Mouse (Mus musculus) forebrain, postnatal 0 days (tissue): ENCODE data around the gene Klri1. TPM values are rescaled to one million over a fixed set of nuclear protein-coding genes. Genes with fewer than 3 reads are reported as not detected.
"Not testable (repeated sequence)": the region's sequence is repeated elsewhere in the genome, so short reads cannot be mapped to it uniquely, and the experiment has no call there.

Experiments used
- ATAC-seq: fragments of 200-750 bp; cut with Nextera tagmentation; 2 replicates; pipeline ENCODE4 v1.8.0; 2017; ENCODE audit warnings: mild to moderate bottlenecking, moderate library complexity
- DNase-seq: peaks from one replicate; pipeline ENCODE4 v3.0.0-alpha.2; 2015
- H3K27ac ChIP-seq: fragments of 300-500 bp; sonication (generic); 2 replicates; pipeline ENCODE4 v1.5.1; 2014; ENCODE audit warnings: low read depth, mild to moderate bottlenecking, antibody characterized with exemption, low read length, moderate library complexity, mixed read lengths
- H3K27me3 ChIP-seq: fragments of 300-500 bp; sonication (generic); 2 replicates; pipeline ENCODE4 v1.6.1; 2014; ENCODE audit warnings: mild to moderate bottlenecking, low read length, mixed read lengths; ENCODE audit not compliant: insufficient read depth
- H3K36me3 ChIP-seq: fragments of 300-500 bp; sonication (generic); 2 replicates; pipeline ENCODE4 v1.6.1; 2014; ENCODE audit warnings: mild to moderate bottlenecking, moderate library complexity; ENCODE audit not compliant: insufficient read depth
- H3K4me1 ChIP-seq: fragments of 300-500 bp; sonication (generic); 2 replicates; pipeline ENCODE4 v1.6.1; 2014; ENCODE audit warnings: antibody characterized with exemption; ENCODE audit not compliant: insufficient read depth
- H3K4me2 ChIP-seq: fragments of 300-500 bp; sonication (generic); 2 replicates; pipeline ENCODE4 v1.6.1; 2014; ENCODE audit warnings: low read depth, mild to moderate bottlenecking, moderate library complexity
- H3K4me3 ChIP-seq: fragments of 300-500 bp; sonication (generic); 2 replicates; pipeline ENCODE4 v1.5.1; 2014; ENCODE audit warnings: low read depth, low read length, mixed read lengths
- H3K9ac ChIP-seq: fragments of 300-500 bp; sonication (generic); 2 replicates; pipeline ENCODE4 v1.6.1; 2014; ENCODE audit warnings: mild to moderate bottlenecking
- H3K9me3 ChIP-seq: fragments of 300-500 bp; sonication (generic); 2 replicates; pipeline ENCODE4 v1.6.1; 2016; ENCODE audit warnings: low read length
- CTCF ChIP-seq: sonication (generic); IDR thresholded peaks from 2 replicates; pipeline ENCODE4 v1.5.1; 2016; ENCODE audit warnings: antibody characterized with exemption, control low read depth, low read depth
- WGBS: fragments of 180-500 bp; shearing (Covaris S2); extraction: QIAGEN DNeasy Blood & Tissue Kit; methylation state at CpG from one replicate; pipeline ENCODE4 v1.1.7; 2014; 5-methylcytosine and 5-hydroxymethylcytosine counted together
- microRNA-seq, 2 experiments: library from miRNA; unstranded; fragments of <30 nt; microRNA quantifications; one replicate each; pipeline ENCODE4; 2016
- polyA plus RNA-seq: library from polyadenylated mRNA; unstranded; fragments of >200 nt; fragmentation: Nextera tagmentation; extraction: Ambion mirVana; gene quantifications from 2 replicates; pipeline ENCODE4 v1.2.1, GENCODE M21; 2015
- total RNA-seq: library from RNA; depleted of rRNA; stranded (reverse); fragments of >200 nt; gene quantifications from 2 replicates; pipeline ENCODE4 v1.2.3, GENCODE M21; 2014; rRNA removed

Gene Klri1
- total and polyA plus RNA-seq, 2 experiments from 2014 or later: not detected

DNA sequence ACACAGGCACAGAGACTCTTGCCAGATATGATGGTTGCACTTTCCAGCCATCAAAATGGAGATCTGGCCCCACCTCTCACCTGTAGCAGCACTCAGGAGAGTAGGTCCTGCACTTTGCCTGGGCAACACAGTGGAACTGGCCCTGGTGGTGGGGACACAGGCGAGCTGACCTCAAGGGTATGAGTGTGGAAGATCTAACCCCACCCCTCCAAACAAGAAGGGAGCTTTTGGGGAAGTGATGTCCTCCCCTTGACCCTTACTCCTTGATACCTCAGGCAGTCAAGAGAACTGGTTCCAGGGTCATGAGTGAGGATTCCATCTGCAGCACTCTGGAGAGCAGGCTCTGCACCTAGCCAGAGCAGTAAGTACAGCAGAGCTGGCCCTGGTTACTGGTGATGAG is 4.5 kb upstream of the Klri1 start:
- Histone ChIP-seq H3K4me2 (no peak overlapping the region), H3K9ac (no peak overlapping the region), H3K27me3 (no peaks in the 10 kb centered on the region), H3K27ac (no peak overlapping the region), H3K36me3 (no peaks in the 10 kb centered on the region), H3K4me3 (no peak overlapping the region), H3K9me3 (no peaks in the 10 kb centered on the region), H3K4me1 (no peaks in the 10 kb centered on the region)
- WGBS: 65% methylated on average over 1 of the region's 1 CpGs
- TF ChIP-seq CTCF: no peak
- ATAC-seq: no peak; the same call in 1 of the 2 replicates
- no peak for DNase-seq

DNA sequence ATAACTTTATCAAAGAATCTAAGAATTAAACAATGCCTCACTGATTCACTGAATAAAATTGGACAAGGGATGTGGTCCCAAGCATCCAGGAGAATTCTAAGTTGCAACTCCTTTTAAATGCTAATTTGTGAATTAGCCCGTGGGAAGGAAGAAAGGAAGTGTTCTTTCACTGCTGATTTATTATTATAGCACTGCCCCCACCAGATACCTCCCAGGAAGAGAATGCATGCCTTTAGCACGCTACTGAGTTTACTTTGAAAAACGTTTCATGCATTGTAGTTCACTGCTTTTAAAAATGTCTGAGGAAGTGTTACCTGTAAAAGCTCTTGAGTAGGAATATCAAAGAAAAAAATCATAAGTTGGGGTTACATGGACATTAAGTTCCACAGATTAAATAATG is 3.6 kb upstream of the Klri1 start:
- Histone ChIP-seq H3K4me3 (no peak overlapping the region), H3K4me1 (no peaks in the 10 kb centered on the region), H3K9me3 (no peaks in the 10 kb centered on the region), H3K4me2 (no peak overlapping the region), H3K27ac (no peak overlapping the region), H3K9ac (no peak overlapping the region), H3K36me3 (no peaks in the 10 kb centered on the region), H3K27me3 (no peaks in the 10 kb centered on the region)
- DNase-seq (no peak), ATAC-seq (no peak)
- 21% methylated on average over 3 of the region's 3 CpGs for WGBS
- no peak for TF ChIP-seq CTCF

DNA sequence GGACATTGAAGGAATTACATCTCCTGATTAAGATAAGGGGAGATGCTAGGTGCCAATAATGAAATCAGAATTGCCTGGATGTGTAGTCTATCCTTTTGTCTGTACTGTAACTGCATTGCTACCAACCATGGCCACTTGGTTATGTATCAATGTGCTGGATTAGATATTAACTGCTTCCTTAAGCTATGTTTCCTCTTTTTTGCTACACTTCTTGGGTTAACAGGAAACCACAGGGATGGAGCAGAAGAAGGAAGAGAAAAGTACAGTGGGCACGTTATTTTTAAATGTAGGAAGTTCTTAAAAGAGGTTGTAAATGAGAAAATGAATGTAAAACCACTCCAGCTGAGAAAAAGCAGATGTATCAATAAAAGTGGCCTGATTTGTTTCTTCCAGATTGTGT is 3.4 kb downstream of the Klri1 start:
- Histone ChIP-seq H3K36me3 (no peaks in the 10 kb centered on the region), H3K4me3 (no peak overlapping the region), H3K27me3 (no peaks in the 10 kb centered on the region), H3K27ac (no peak overlapping the region), H3K9ac (no peak overlapping the region), H3K4me1 (no peaks in the 10 kb centered on the region), H3K4me2 (no peak overlapping the region), H3K9me3 (no peaks in the 10 kb centered on the region)
- 30% methylated on average over 1 of the region's 1 CpGs for WGBS
- ATAC-seq (no peak), DNase-seq (no peak)
- no peak for TF ChIP-seq CTCF

DNA sequence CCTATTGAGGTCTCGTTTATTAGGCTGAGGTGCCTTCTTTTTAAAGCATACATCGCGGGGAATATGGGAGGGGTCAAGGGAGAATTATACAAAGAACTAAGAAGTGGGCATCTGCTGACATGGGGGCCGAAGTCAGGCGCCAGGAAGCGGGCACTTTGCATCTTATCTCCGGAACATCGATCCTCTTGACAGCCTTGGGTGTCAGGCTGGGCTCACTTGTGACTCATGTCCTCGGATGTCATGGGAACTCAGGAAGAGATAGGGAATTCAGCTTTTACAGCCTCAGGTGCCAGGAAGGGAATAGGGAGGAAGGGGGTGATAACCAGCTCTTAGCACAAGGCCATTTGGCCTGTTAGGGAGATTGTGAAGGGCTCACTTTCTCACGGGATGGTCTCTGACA is 25.5 kb downstream of the Klri1 start:
- not testable (repeated sequence) for H3K9me3 ChIP-seq, H3K9ac ChIP-seq, H3K27me3 ChIP-seq, ATAC-seq, H3K27ac ChIP-seq, DNase-seq, H3K36me3 ChIP-seq, H3K4me3 ChIP-seq, H3K4me1 ChIP-seq, H3K4me2 ChIP-seq
- 87% methylated on average over 10 of the region's 10 CpGs for WGBS

DNA sequence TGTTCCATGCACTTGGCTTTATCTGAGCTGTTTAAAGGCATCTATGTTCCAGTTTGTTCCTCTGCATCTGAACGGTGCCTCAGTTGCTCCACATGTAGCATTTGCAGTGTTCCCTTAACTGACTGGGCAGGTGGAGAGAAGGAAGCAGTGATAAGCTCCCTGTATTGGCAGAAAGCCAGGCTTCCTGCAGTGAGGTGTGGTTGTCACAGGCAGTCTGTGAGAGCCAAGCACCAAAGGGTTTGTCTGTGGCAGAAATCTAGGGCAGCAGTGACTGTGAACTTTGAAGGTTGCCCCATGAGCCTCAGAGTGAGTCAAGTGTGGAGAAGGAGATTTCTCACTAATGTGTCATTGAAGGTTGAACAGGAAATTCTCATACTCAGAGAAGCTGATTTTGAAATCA is 36.6 kb downstream of the Klri1 start:
- H3K27me3 ChIP-seq: no peaks in the 10 kb centered on the region
- no peak overlapping the region for H3K4me2 ChIP-seq
- H3K9me3 ChIP-seq: no peaks in the 10 kb centered on the region
- no peak overlapping the region for H3K4me3 ChIP-seq
- no peaks in the 10 kb centered on the region for H3K4me1 ChIP-seq
- H3K27ac ChIP-seq: no peak overlapping the region
- no peak for DNase-seq
- no peak for TF ChIP-seq CTCF
- no peaks in the 10 kb centered on the region for H3K36me3 ChIP-seq
- 78% methylated on average over 1 of the region's 1 CpGs for WGBS
- no peak for ATAC-seq
- no peak overlapping the region for H3K9ac ChIP-seq

DNA sequence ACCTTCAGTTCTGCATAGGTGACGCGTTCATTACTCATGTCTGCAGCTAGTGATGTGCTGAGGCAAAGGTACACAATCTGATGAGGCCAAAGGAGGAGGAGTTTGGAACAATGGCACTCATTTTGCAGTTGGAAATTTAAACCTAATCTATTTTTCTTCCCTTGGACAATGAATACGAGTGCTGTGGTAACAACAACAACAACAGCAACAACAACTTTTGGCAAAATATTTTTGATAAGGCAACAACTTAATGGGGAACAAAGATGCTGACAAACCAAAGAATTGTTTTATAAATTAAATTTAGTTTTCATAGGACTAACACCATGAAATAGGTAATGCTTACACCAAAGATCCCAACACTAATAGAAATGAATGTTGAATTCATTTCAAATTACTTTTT is 38.1 kb downstream of the Klri1 start, which contains the start of gene Klrc1:
Gene Klrc1 (minus strand): TSS at position 101 of the 400 bp plus-strand sequence.
- Histone ChIP-seq H3K4me3 (no peak within 1 kb of the TSS), H3K9ac (no peak within 1 kb of the TSS), H3K9me3 (no peaks in the 10 kb centered on the region), H3K36me3 (no peaks in the 10 kb centered on the region), H3K27me3 (no peaks in the 10 kb centered on the region), H3K27ac (no peak within 1 kb of the TSS), H3K4me2 (no peak within 1 kb of the TSS), H3K4me1 (no peaks in the 10 kb centered on the region)
- WGBS: 88% methylated on average over 3 of the region's 3 CpGs
- no peak for TF ChIP-seq CTCF
- DNase-seq: no peak
- ATAC-seq: no peak

DNA sequence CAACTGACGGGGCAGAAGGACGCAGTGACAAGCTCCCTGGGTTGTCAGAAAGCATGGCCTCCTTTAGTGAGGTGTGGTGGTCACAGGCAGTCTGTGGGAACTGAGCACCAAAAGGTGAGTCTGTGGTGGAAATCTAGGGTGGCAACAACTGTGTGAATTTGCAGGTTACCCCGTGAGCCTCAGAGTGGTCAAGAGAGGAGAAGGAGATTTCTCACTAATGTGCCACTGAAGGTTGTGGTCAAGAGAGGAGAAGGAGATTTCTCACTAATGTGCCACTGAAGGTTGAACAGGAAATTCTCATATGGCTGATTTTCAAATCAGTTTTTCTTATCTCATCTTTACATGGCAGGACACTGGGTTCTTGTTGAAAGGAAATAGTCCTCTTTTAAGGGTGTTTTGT is 55.6 kb downstream of the Klri1 start:
- H3K9me3 ChIP-seq, H3K27me3 ChIP-seq, H3K4me2 ChIP-seq, H3K9ac ChIP-seq, DNase-seq, H3K36me3 ChIP-seq, ATAC-seq, H3K27ac ChIP-seq, H3K4me3 ChIP-seq, H3K4me1 ChIP-seq: not testable (repeated sequence)
- WGBS: no CpG with 5 or more reads among the region's 3 CpGs

DNA sequence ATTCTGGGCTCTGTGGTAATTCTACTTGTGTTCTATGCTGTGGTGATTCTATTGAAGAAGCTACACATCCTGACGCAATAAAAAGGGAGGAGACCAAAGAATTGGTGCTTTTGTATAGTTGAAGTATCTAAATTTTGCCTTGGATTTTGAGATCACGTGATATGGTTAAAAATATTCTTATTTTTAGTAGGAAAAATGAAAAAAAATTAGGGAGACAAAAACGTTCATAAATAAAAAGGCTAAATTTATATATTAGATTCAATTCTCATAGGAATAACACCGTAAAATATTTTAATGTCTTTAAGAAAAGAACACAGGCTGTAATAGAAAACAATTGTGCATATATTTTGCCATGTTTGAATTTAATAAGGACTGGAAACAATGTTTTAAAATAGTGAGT is 56.3 kb downstream of the Klri1 start, which contains the start of gene Klrc2:
Gene Klrc2 (minus strand): TSS at position 101 of the 400 bp plus-strand sequence.
- H3K27ac ChIP-seq, H3K4me3 ChIP-seq, DNase-seq, H3K9ac ChIP-seq, H3K9me3 ChIP-seq, H3K36me3 ChIP-seq, H3K27me3 ChIP-seq, H3K4me2 ChIP-seq, H3K4me1 ChIP-seq, ATAC-seq: not testable (repeated sequence)
- WGBS: 78% methylated on average over 4 of the region's 4 CpGs

Small RNA genes within 50 kb of the gene (microRNA-seq; reads per million reads assigned to microRNA genes)
- gene Mir680-1: 0 reads per million in 2 experiments

Other genes starting within 250 kb of the Klri1 start
- gene Olr1, start 210.0 kb downstream of the Klri1 start, total RNA-seq: 0.10 TPM in 1 of 2 replicates, not detected in the other
- not detected in 2 replicates for gene Olr1, start 210.0 kb downstream of the Klri1 start, polyA plus RNA-seq
- gene Tmem52b, start 204.6 kb downstream of the Klri1 start, total RNA-seq: not detected in 2 replicates
- not detected in 2 replicates for gene Tmem52b, start 204.6 kb downstream of the Klri1 start, polyA plus RNA-seq
- 275 and 288 TPM in 2 replicates for gene Gabarapl1, start 184.0 kb downstream of the Klri1 start, total RNA-seq
- gene Gabarapl1, start 184.0 kb downstream of the Klri1 start, polyA plus RNA-seq: 243 and 276 TPM in 2 replicates
- gene Klre1, start 139.2 kb downstream of the Klri1 start, total RNA-seq: not detected in 2 replicates
- gene Klre1, start 139.2 kb downstream of the Klri1 start, polyA plus RNA-seq: 0.18 TPM in 1 of 2 replicates, not detected in the other
- not detected in 2 replicates for gene Klrd1, start 125.3 kb downstream of the Klri1 start, total RNA-seq
- not detected in 2 replicates for gene Klrd1, start 125.3 kb downstream of the Klri1 start, polyA plus RNA-seq
- not detected in 2 replicates for gene Klrk1, start 93.3 kb downstream of the Klri1 start, total RNA-seq
- gene Klrk1, start 93.3 kb downstream of the Klri1 start, polyA plus RNA-seq: not detected in 2 replicates
- gene Klrc3, start 73.8 kb downstream of the Klri1 start, total RNA-seq: not detected in 2 replicates
- not detected in 2 replicates for gene Klrc3, start 73.8 kb downstream of the Klri1 start, polyA plus RNA-seq
- not detected in 2 replicates for gene Klrc2, start 56.4 kb downstream of the Klri1 start, total RNA-seq
- gene Klrc2, start 56.4 kb downstream of the Klri1 start, polyA plus RNA-seq: not detected in 2 replicates
- gene Klrc1, start 38.2 kb downstream of the Klri1 start, total RNA-seq: not detected in 2 replicates
- 0.14 TPM in 1 of 2 replicates, not detected in the other for gene Klrc1, start 38.2 kb downstream of the Klri1 start, polyA plus RNA-seq
- 0.08 TPM in 1 of 2 replicates, not detected in the other for gene Klri2, start 23.4 kb upstream of the Klri1 start, total RNA-seq
- gene Klri2, start 23.4 kb upstream of the Klri1 start, polyA plus RNA-seq: 0.10 TPM in 1 of 2 replicates, not detected in the other
- not detected in 2 replicates for gene Gm156, start 67.1 kb upstream of the Klri1 start, total RNA-seq
- not detected in 2 replicates for gene Gm156, start 67.1 kb upstream of the Klri1 start, polyA plus RNA-seq
- not detected in 2 replicates for gene Gm17631, start 145.5 kb upstream of the Klri1 start, total RNA-seq
- not detected in 2 replicates for gene Gm17631, start 145.5 kb upstream of the Klri1 start, polyA plus RNA-seq
- not detected in 2 replicates for gene Klra17, start 159.5 kb upstream of the Klri1 start, total RNA-seq
- not detected in 2 replicates for gene Klra17, start 159.5 kb upstream of the Klri1 start, polyA plus RNA-seq
- gene Klra5, start 200.5 kb upstream of the Klri1 start, total RNA-seq: not detected in 2 replicates
- not detected in 2 replicates for gene Klra5, start 200.5 kb upstream of the Klri1 start, polyA plus RNA-seq